Mouse (Mus musculus) liver, adult 2 months (tissue): ENCODE measurements around the gene Lrrc34.

Source experiments
- CTCF ChIP-seq: fragments of 200-500 bp; IDR thresholded peaks from 2 replicates; pipeline ENCODE4 v1.5.1; 2011; ENCODE audit warnings: low read depth, low read length, control low read depth
- POLR2A ChIP-seq: fragments of 200-500 bp; IDR thresholded peaks from 2 replicates; pipeline ENCODE4 v1.6.1; 2011; ENCODE audit warnings: low read length, control low read depth; ENCODE audit not compliant: insufficient read depth; ENCODE audit errors: extremely low read depth

GRCm38 (mm10) chr3:30610930-30611329 lies 36.7 kb downstream of the Lrrc34 start:
- TF ChIP-seq POLR2A = no peak
- no peak for TF ChIP-seq CTCF
